Mouse (Mus musculus) forebrain, embryonic 12.5 days (tissue): ENCODE measurements at regions not wholly inside any gene's neighbourhood (a gene's known extent, or its start where the extent isn't known, plus 50 kb on each side); places are given as distances from the start of the nearest gene placed in this dataset.

Experiments
- ATAC-seq: fragments of 200-750 bp; cut with Nextera tagmentation; 2 replicates; pipeline ENCODE4 v1.8.0; 2017; ENCODE audit warnings: moderate TSS enrichment; ENCODE audit not compliant: low FRiP score
- H3K27ac ChIP-seq: fragments of 300-500 bp; sonication (generic); 2 replicates; pipeline ENCODE4 v1.5.1; 2016; ENCODE audit warnings: mild to moderate bottlenecking
- H3K27me3 ChIP-seq: fragments of 300-500 bp; sonication (generic); 2 replicates; pipeline ENCODE4 v1.6.1; 2016; ENCODE audit warnings: mild to moderate bottlenecking
- H3K36me3 ChIP-seq: fragments of 300-500 bp; sonication (generic); replicated peaks from 2 replicates; pipeline ENCODE4 v1.6.1; 2016; ENCODE audit warnings: mild to moderate bottlenecking
- H3K4me1 ChIP-seq: fragments of 300-500 bp; sonication (generic); 2 replicates; pipeline ENCODE4 v1.6.1; 2016
- H3K4me2 ChIP-seq: fragments of 300-500 bp; sonication (generic); 2 replicates; pipeline ENCODE4 v1.6.1; 2016; ENCODE audit warnings: mild to moderate bottlenecking, moderate library complexity
- H3K4me3 ChIP-seq: fragments of 300-500 bp; sonication (generic); replicated peaks from 2 replicates; pipeline ENCODE4 v1.5.1; 2016; ENCODE audit warnings: mild to moderate bottlenecking
- H3K9ac ChIP-seq: fragments of 300-500 bp; sonication (generic); 2 replicates; pipeline ENCODE4 v1.6.1; 2016; ENCODE audit warnings: mild to moderate bottlenecking
- H3K9me3 ChIP-seq: fragments of 300-500 bp; sonication (generic); 2 replicates; pipeline ENCODE4 v1.6.1; 2016
- WGBS: fragments of 180-500 bp; shearing (Covaris S2); methylation state at CpG from one replicate; pipeline ENCODE4 v1.1.7; 2016; 5-methylcytosine and 5-hydroxymethylcytosine counted together

DNA sequence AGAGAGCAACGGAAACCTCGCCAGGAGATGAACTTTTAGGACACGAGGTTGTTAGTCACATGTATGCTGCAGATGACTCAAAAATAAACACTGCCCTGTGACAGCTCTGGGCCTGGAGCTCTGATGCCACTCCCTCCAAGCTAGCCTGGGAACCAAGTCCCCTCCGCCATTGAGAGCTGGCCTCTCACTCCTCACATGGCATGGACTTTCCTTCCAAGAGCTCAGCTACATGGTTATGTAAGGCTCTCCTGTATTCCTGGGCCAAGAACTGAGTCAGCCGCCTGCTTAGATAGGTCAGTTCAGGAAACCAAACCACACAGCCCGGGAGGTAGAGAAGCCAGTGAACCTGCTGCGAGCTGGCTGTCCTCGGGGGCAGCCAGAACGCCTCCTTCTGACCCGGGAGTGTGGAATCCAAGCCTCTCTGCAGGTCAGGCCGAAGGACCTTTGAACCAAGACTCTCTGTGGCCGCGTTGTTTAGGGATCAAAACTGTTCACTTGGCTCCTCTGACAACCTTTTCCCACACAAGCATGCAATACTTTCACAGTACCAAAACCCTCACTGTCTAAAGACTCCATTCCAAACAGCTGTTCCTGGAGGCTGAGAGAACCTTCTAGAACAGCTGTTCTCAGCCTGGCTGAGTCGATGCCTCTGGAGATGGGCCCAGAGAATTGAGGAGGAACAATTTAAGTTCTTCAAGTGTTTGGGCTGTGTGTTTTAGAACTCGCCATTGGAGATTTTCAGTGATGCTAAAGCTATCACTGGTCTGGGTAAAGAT is 422.8 kb upstream of the Jarid2 start:
- no peak overlapping the region for H3K4me3 ChIP-seq
- ATAC-seq, result no peak
- H3K27ac ChIP-seq, result no peak overlapping the region
- no peaks in the 10 kb centered on the region for H3K36me3 ChIP-seq
- H3K27me3 ChIP-seq, result no peaks in the 10 kb centered on the region; the same call in 1 of the 2 replicates
- 92% methylated on average over 15 of the region's 15 CpGs for WGBS
- no peak overlapping the region for H3K4me2 ChIP-seq
- no peak overlapping the region for H3K9ac ChIP-seq
- H3K9me3 ChIP-seq, result no peaks in the 10 kb centered on the region
- no peaks in the 10 kb centered on the region for H3K4me1 ChIP-seq

- no peak overlapping the region for H3K9ac ChIP-seq
- no peak overlapping the region for H3K4me3 ChIP-seq
- H3K36me3 ChIP-seq, result no peaks in the 10 kb centered on the region
- H3K27ac ChIP-seq, result no peak overlapping the region
- no peaks in the 10 kb centered on the region; the same call in 1 of the 2 replicates for H3K27me3 ChIP-seq
- H3K4me2 ChIP-seq, result peak overlapping the region; percentile 25
- 49% methylated on average over 13 of the region's 13 CpGs for WGBS
- no peak for ATAC-seq
- no peaks in the 10 kb centered on the region for H3K9me3 ChIP-seq
- no peaks in the 10 kb centered on the region for H3K4me1 ChIP-seq
Observed at GRCm38 (mm10) chr13:44308227-44308626, 421.0 kb upstream of the Jarid2 start.

- H3K27ac ChIP-seq, result no peak overlapping the region
- no peak overlapping the region for H3K4me3 ChIP-seq
- H3K27me3 ChIP-seq, result 0 out of 2 replicates have a peak, but pooled peaks cover 3% of the 10 kb centered on the region
- H3K4me1 ChIP-seq, result peaks cover 7% of the 10 kb centered on the region
- no peak overlapping the region for H3K9ac ChIP-seq
- H3K36me3 ChIP-seq, result no peaks in the 10 kb centered on the region
- no peak for ATAC-seq
- no peak overlapping the region for H3K4me2 ChIP-seq
- 90% methylated on average over 6 of the region's 6 CpGs for WGBS
- H3K9me3 ChIP-seq, result no peaks in the 10 kb centered on the region
Observed at GRCm38 (mm10) chr13:44312237-44312636, 417.0 kb upstream of the Jarid2 start.

DNA sequence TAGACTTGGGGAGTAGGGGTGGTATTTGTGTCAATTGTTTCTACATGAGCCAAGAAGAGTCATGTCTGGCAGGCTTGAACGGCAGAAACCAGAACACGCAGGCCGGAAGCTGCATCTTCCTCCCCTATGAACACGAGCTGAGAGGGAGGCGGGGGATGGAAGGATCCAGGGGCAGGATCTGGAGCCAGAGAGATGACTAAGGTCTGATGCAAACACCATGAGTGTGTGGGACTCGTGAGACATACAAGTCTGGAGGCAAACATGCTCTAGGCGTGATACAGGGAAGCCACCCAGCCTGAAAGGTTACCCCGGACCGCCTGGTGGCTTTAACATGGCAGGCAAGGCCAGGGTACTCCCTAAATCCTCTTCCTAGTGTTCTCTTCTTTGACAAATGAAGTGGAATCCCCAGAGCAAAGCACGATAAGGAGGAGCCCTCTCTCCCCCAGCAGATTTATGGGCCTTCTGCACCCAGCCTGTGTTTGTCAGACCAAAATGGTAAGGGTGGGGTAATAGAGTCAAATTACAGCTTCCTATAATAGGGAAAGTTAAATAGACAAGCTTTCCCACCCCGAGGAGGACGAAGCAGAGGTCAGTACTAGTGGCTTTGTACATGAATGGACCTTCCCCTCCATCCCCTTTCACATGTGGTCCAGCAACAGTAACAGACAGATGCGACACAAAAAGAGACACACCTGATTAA is 412.4 kb upstream of the Jarid2 start:
- Histone ChIP-seq H3K27ac (peak overlapping the region; percentile 36; the same call in 1 of the 2 replicates), H3K4me1 (peaks cover 10% of the 10 kb centered on the region), H3K4me3 (no peak overlapping the region), H3K27me3 (0 out of 2 replicates have a peak, but pooled peaks cover 3% of the 10 kb centered on the region), H3K9ac (no peak overlapping the region), H3K36me3 (no peaks in the 10 kb centered on the region), H3K9me3 (no peaks in the 10 kb centered on the region), H3K4me2 (no peak overlapping the region)
- ATAC-seq, result peak; percentile 46; the same call in 1 of the 2 replicates
- 59% methylated on average over 13 of the region's 13 CpGs for WGBS

GRCm38 (mm10) chr13:44317596-44317995 is 411.7 kb upstream of the Jarid2 start:
- WGBS, result 54% methylated on average over 8 of the region's 8 CpGs
- no peak overlapping the region for H3K4me3 ChIP-seq
- no peak overlapping the region for H3K9ac ChIP-seq
- 0 out of 2 replicates have a peak, but pooled peaks cover 3% of the 10 kb centered on the region for H3K27me3 ChIP-seq
- no peaks in the 10 kb centered on the region for H3K36me3 ChIP-seq
- H3K9me3 ChIP-seq, result no peaks in the 10 kb centered on the region
- ATAC-seq, result no peak
- H3K4me2 ChIP-seq, result no peak overlapping the region
- H3K4me1 ChIP-seq, result peaks cover 10% of the 10 kb centered on the region
- 0 out of 2 replicates have a peak overlapping the region, but pooled peaks have one; percentile 36 for H3K27ac ChIP-seq

DNA sequence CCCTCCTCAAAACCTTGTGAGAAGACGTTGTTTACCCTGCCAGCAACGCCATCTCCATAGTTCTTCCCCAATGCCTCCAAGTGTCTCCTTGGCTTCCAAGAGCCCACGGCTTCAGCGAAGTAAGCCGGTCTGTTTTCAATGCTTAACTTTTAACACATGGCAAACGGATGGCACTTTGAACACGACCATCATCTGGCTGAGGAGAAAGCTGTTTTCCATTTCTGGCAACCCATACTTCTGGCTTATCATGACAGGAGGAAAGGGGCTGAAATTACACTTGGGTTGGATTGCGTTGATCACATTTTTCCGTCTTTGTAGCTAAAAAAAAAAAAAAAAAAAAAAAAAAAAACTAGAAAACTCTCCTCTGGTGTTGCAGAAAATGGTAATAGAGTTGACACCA is 410.2 kb upstream of the Jarid2 start:
- Histone ChIP-seq H3K36me3 (no peaks in the 10 kb centered on the region), H3K9ac (no peak overlapping the region), H3K4me2 (no peak overlapping the region), H3K4me3 (no peak overlapping the region), H3K27me3 (0 out of 2 replicates have a peak, but pooled peaks cover 3% of the 10 kb centered on the region), H3K4me1 (peaks cover 10% of the 10 kb centered on the region), H3K27ac (no peak overlapping the region), H3K9me3 (no peaks in the 10 kb centered on the region)
- no peak for ATAC-seq
- 87% methylated on average over 9 of the region's 9 CpGs for WGBS

- 95% methylated on average over 9 of the region's 9 CpGs for WGBS
- Histone ChIP-seq H3K9ac (no peak overlapping the region), H3K4me1 (peaks cover 10% of the 10 kb centered on the region), H3K4me2 (no peak overlapping the region), H3K27me3 (0 out of 2 replicates have a peak, but pooled peaks cover 3% of the 10 kb centered on the region), H3K36me3 (no peaks in the 10 kb centered on the region), H3K27ac (no peak overlapping the region), H3K9me3 (no peaks in the 10 kb centered on the region), H3K4me3 (no peak overlapping the region)
- ATAC-seq, result no peak
Observed at GRCm38 (mm10) chr13:44319511-44319910, 409.8 kb upstream of the Jarid2 start.

GRCm38 (mm10) chr13:44320311-44320710 is 409.0 kb upstream of the Jarid2 start:
- Histone ChIP-seq H3K27ac (no peak overlapping the region), H3K9me3 (no peaks in the 10 kb centered on the region), H3K4me3 (no peak overlapping the region), H3K9ac (no peak overlapping the region), H3K4me1 (peaks cover 10% of the 10 kb centered on the region), H3K4me2 (no peak overlapping the region), H3K36me3 (no peaks in the 10 kb centered on the region), H3K27me3 (0 out of 2 replicates have a peak, but pooled peaks cover 3% of the 10 kb centered on the region)
- ATAC-seq, result no peak
- WGBS, result 90% methylated on average over 4 of the region's 4 CpGs

GRCm38 (mm10) chr13:44321009-44321596 is 408.2 kb upstream of the Jarid2 start:
- Histone ChIP-seq H3K4me2 (no peak overlapping the region), H3K27me3 (0 out of 2 replicates have a peak, but pooled peaks cover 3% of the 10 kb centered on the region), H3K4me1 (peaks cover 10% of the 10 kb centered on the region), H3K9ac (no peak overlapping the region), H3K36me3 (no peaks in the 10 kb centered on the region), H3K9me3 (no peaks in the 10 kb centered on the region), H3K27ac (no peak overlapping the region), H3K4me3 (no peak overlapping the region)
- 85% methylated on average over 16 of the region's 16 CpGs for WGBS
- ATAC-seq, result no peak

GRCm38 (mm10) chr13:44328416-44328815 is 400.9 kb upstream of the Jarid2 start:
- ATAC-seq, result no peak
- no peak overlapping the region for H3K9ac ChIP-seq

DNA sequence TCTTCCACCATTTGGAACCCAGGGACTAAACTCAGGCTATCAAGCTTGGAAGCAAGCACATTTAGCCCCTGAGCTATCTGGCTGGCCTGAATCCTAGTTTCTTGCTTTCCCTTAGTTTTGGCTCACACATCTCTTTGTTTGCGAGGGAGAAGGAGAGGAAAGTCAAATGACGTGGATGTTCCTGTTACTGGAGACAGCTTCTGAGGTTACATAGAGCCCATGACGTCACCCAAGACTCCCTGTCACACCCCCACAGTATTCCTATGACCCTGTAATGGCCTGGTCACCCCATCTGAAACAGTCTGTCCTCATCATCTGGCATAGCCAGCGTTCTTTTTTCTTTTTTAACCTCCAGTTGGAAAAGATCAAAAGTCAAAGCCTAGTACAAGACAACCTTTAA is 400.1 kb upstream of the Jarid2 start:
- WGBS, result 86% methylated on average over 4 of the region's 4 CpGs
- Histone ChIP-seq H3K27ac (no peak overlapping the region), H3K4me3 (no peak overlapping the region), H3K4me1 (peaks cover 6% of the 10 kb centered on the region; the same call in 1 of the 2 replicates), H3K36me3 (no peaks in the 10 kb centered on the region), H3K27me3 (peaks cover 2% of the 10 kb centered on the region; the same call in 1 of the 2 replicates), H3K9ac (no peak overlapping the region), H3K4me2 (no peak overlapping the region), H3K9me3 (no peaks in the 10 kb centered on the region)
- no peak for ATAC-seq

More at GRCm38 (mm10) chr13:44328416-44328815, 400.9 kb upstream of the Jarid2 start:
- 91% methylated on average over 8 of the region's 8 CpGs for WGBS
- peaks cover 2% of the 10 kb centered on the region; the same call in 1 of the 2 replicates for H3K27me3 ChIP-seq
- H3K4me2 ChIP-seq, result no peak overlapping the region
- peaks cover 6% of the 10 kb centered on the region; the same call in 1 of the 2 replicates for H3K4me1 ChIP-seq
- no peaks in the 10 kb centered on the region for H3K9me3 ChIP-seq
- H3K27ac ChIP-seq, result no peak overlapping the region
- no peaks in the 10 kb centered on the region for H3K36me3 ChIP-seq
- no peak overlapping the region for H3K4me3 ChIP-seq

DNA sequence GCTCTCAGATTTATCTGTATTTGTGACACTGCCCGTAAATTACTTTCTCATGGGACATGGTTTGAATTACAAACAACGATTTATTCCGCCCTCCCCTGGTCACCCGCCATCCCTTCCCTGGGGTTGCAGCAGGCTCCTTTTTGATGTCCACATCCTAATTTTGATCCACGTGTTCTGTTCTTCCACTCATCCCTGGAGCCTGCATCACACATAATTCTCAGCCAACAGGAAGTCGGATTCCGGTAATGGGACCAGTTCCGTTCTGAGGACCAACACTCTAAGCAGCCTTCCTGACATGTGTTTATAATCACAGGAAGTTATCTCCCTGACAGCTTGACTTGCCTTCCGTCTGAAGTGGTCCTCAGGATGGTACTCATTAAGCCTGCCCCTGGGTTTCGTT is 399.6 kb upstream of the Jarid2 start:
- Histone ChIP-seq H3K9ac (no peak overlapping the region), H3K9me3 (no peaks in the 10 kb centered on the region), H3K36me3 (no peaks in the 10 kb centered on the region), H3K27me3 (peaks cover 2% of the 10 kb centered on the region; the same call in 1 of the 2 replicates), H3K27ac (no peak overlapping the region), H3K4me2 (no peak overlapping the region), H3K4me1 (peaks cover 6% of the 10 kb centered on the region; the same call in 1 of the 2 replicates), H3K4me3 (no peak overlapping the region)
- WGBS, result 85% methylated on average over 10 of the region's 10 CpGs
- no peak for ATAC-seq
